Mouse (Mus musculus) cerebellum, adult 2 months (tissue): ENCODE data around the gene Dusp16. TPM values are rescaled to one million over a fixed set of nuclear protein-coding genes. Genes with fewer than 3 reads are reported as not detected.

Experiments
- DNase-seq, 2 experiments: peaks; one replicate each; pipeline ENCODE4 v3.0.0; 2021
- H3K27ac ChIP-seq: fragments of 200-500 bp; 2 replicates; pipeline ENCODE4 v1.5.1; 2012; ENCODE audit warnings: low read length, control low read depth, inconsistent platforms; ENCODE audit not compliant: insufficient read depth
- H3K27me3 ChIP-seq: fragments of 200-500 bp; 2 replicates; pipeline ENCODE4 v1.6.1; 2012; ENCODE audit warnings: inconsistent platforms, mild to moderate bottlenecking, low read length, moderate library complexity; ENCODE audit not compliant: control insufficient read depth, insufficient read depth
- H3K4me1 ChIP-seq: fragments of 200-500 bp; 2 replicates; pipeline ENCODE4 v1.6.1; 2011; ENCODE audit warnings: low read length; ENCODE audit not compliant: control insufficient read depth, insufficient read depth
- H3K4me3 ChIP-seq: fragments of 200-500 bp; replicated peaks from 2 replicates; pipeline ENCODE3; 2011; ENCODE audit warnings: mild to moderate bottlenecking, low read depth, low read length, control low read depth; ENCODE audit not compliant: insufficient read depth
- CTCF ChIP-seq: fragments of 200-500 bp; IDR thresholded peaks from 2 replicates; pipeline ENCODE4 v1.5.1; 2011; ENCODE audit warnings: low read depth, mild to moderate bottlenecking, control low read depth, low read length, moderate library complexity, borderline replicate concordance; ENCODE audit not compliant: insufficient read depth
- POLR2A ChIP-seq: fragments of 200-500 bp; IDR thresholded peaks from 2 replicates; pipeline ENCODE4 v1.6.1; 2011; ENCODE audit warnings: low read length, control low read depth, borderline replicate concordance; ENCODE audit not compliant: insufficient read depth
- WGBS: fragments of 180-500 bp; shearing (Covaris S2); methylation state at CpG from one replicate; pipeline ENCODE4 v1.1.7; 2018; 5-methylcytosine and 5-hydroxymethylcytosine counted together
- polyA plus RNA-seq: library from polyadenylated mRNA; depleted of rRNA; stranded (reverse); fragments of >200 nt; gene quantifications from 2 replicates; pipeline ENCODE4 v1.2.3, GENCODE M21; 2012

Gene Dusp16
- polyA plus RNA-seq, 1 experiment, result 19.8 TPM

- no peak overlapping the region for H3K27ac ChIP-seq
- H3K4me1 ChIP-seq, result peaks cover 8% of the 10 kb centered on the region
- 50% methylated on average over 2 of the region's 2 CpGs for WGBS
- H3K27me3 ChIP-seq, result no peaks in the 10 kb centered on the region
- TF ChIP-seq CTCF (no peak), POLR2A (no peak)
- no peak for DNase-seq
- no peak overlapping the region for H3K4me3 ChIP-seq
These were observed 30.6 kb downstream of the Dusp16 start for GRCm38 (mm10) chr6:134761808-134762207.

GRCm38 (mm10) chr6:134760926-134761544 is 31.4 kb downstream of the Dusp16 start:
- no peak for TF ChIP-seq CTCF
- no peak for TF ChIP-seq POLR2A
- Histone ChIP-seq H3K27me3 (no peaks in the 10 kb centered on the region), H3K27ac (no peak overlapping the region), H3K4me1 (peaks cover 8% of the 10 kb centered on the region), H3K4me3 (no peak overlapping the region)
- WGBS, result 64% methylated on average over 5 of the region's 5 CpGs
- no peak for DNase-seq

GRCm38 (mm10) chr6:134756058-134756457 is 36.4 kb downstream of the Dusp16 start:
- Histone ChIP-seq H3K27ac (no peak overlapping the region), H3K4me3 (no peak overlapping the region), H3K4me1 (no peaks in the 10 kb centered on the region), H3K27me3 (no peaks in the 10 kb centered on the region)
- TF ChIP-seq CTCF, result no peak
- TF ChIP-seq POLR2A, result no peak
- no peak for DNase-seq
- 92% methylated on average over 4 of the region's 4 CpGs for WGBS

DNA sequence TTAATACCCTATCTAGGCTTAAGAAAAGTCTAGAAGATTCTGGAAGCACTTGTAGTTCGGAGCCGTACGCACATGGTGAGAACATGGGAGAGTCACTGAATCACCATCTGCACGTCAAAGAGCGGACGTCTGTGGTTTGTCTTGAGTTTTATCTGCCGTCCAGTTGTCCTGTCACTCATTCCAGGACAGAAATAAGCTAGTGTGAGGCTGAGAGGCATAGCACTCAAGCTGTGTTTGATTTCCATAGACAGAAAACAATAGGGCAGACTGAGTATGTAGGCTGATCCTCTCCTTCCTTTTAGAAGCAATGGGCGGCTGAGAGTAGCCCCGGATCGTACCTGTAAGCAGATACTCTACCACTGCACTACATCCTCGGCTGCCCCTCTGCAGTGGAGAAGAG is 38.6 kb downstream of the Dusp16 start:
- WGBS, result 93% methylated on average over 11 of the region's 11 CpGs
- H3K27me3 ChIP-seq, result no peaks in the 10 kb centered on the region
- no peak for TF ChIP-seq POLR2A
- no peak for TF ChIP-seq CTCF
- H3K4me1 ChIP-seq, result no peaks in the 10 kb centered on the region
- H3K4me3 ChIP-seq, result no peak overlapping the region
- DNase-seq, result no peak
- H3K27ac ChIP-seq, result no peak overlapping the region

DNA sequence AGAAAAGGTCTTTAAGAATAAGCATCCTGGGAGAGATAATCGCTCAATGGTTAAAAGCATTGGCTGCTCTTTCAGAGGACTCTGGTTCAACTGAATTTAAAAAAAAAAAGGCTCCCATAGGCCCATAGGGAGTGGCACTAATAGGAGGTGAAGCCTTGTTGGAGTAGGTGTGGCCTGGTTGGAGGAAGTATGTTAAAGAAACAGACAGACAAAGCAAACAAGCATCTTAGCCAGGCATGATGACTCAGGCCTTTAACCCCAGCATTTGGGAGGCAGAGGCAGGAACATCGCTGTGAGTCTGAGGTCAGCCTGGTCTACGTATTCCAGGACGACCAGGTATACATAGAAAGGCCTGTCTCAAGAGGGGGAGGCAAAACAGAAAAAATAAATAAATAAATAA is 39.0 kb downstream of the Dusp16 start:
- H3K4me3 ChIP-seq, result no peak overlapping the region
- 95% methylated on average over 4 of the region's 4 CpGs for WGBS
- H3K27ac ChIP-seq, result no peak overlapping the region
- H3K27me3 ChIP-seq, result no peaks in the 10 kb centered on the region
- no peak for TF ChIP-seq CTCF
- H3K4me1 ChIP-seq, result no peaks in the 10 kb centered on the region
- DNase-seq, result no peak

DNA sequence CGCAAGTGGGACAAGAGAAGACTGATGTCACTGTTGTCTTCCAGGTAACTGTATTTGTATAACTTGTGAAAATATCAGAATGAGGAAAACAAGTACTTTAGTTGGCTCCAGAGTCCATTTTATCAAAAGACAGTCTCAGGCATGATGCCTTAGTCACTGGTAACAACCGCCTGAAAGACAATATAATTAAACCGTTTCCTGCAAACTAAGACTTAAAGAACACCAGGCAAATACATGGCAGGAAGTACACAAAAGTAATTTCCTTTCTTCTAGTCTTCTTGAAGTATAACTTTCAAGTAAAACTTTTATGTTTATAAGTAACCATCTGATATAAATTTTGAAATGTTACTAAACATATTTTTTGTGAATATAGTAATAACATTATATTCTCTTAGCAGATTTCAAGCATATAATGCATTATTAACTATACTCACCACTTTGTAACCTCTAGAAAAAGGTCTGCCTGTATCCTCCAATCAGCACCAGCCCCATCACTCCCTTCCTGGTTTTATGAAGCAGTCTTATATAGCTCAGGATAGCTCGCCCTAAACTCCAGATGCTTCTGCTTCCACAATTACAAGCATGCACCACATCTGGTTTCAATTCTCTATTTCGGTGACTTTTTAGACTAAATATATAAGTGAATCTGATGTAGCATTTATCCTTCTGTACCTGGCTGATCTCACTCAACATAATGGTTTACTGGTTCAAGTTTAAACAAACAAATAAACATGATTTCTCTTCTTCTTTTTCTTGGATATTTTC is 40.4 kb downstream of the Dusp16 start:
- H3K4me3 ChIP-seq, result no peak overlapping the region
- TF ChIP-seq CTCF (no peak), POLR2A (no peak)
- H3K27ac ChIP-seq, result no peak overlapping the region
- DNase-seq, result no peak
- H3K4me1 ChIP-seq, result no peaks in the 10 kb centered on the region
- no peaks in the 10 kb centered on the region for H3K27me3 ChIP-seq
- 91% methylated on average over 5 of the region's 5 CpGs for WGBS

- TF ChIP-seq CTCF, result no peak
- TF ChIP-seq POLR2A, result no peak
- H3K27me3 ChIP-seq, result no peaks in the 10 kb centered on the region
- 98% methylated on average over 4 of the region's 4 CpGs for WGBS
These were observed 41.3 kb downstream of the Dusp16 start for GRCm38 (mm10) chr6:134751087-134751486.

DNA sequence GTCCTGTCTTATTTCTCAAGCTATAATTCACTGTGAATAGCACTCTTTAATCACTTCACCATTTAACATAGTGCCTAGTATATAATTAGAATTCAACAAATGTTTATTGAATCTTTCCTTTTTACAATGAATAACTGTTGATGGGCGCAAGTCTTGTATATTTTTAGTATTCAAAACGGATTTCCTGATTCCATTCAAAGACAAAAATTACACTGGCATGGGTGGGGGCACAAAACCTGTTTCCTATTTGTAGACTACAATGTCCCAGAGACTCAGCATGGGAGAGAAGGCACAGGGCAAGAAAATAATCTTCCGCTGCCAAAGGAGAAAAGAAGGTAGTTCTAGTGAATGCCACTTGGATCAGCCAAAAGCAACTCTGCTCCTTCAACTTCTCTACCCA is 44.3 kb downstream of the Dusp16 start:
- no peak overlapping the region for H3K4me3 ChIP-seq
- no peaks in the 10 kb centered on the region for H3K27me3 ChIP-seq
- no peak for DNase-seq
- H3K27ac ChIP-seq, result no peak overlapping the region
- TF ChIP-seq POLR2A (no peak), CTCF (no peak)
- 61% methylated on average over 3 of the region's 3 CpGs for WGBS
- no peaks in the 10 kb centered on the region for H3K4me1 ChIP-seq

More at GRCm38 (mm10) chr6:134751087-134751486, 41.3 kb downstream of the Dusp16 start:
- no peak overlapping the region for H3K4me3 ChIP-seq
- no peak overlapping the region for H3K27ac ChIP-seq
- H3K4me1 ChIP-seq, result no peaks in the 10 kb centered on the region
- no peak for DNase-seq
